Mouse (Mus musculus) heart, adult 2 months (tissue): ENCODE results near the gene Serinc4.

Source experiments
- CTCF ChIP-seq: fragments of 200-600 bp; IDR thresholded peaks from 2 replicates; pipeline ENCODE4 v1.8.1; 2022; ENCODE audit warnings: antibody characterized with exemption, mild to moderate bottlenecking, moderate library complexity
- POLR2A ChIP-seq: fragments of 200-500 bp; IDR thresholded peaks from 2 replicates; pipeline ENCODE4 v1.6.1; 2011; ENCODE audit warnings: mild to moderate bottlenecking, low read depth, low read length, control low read depth; ENCODE audit not compliant: insufficient read depth

DNA sequence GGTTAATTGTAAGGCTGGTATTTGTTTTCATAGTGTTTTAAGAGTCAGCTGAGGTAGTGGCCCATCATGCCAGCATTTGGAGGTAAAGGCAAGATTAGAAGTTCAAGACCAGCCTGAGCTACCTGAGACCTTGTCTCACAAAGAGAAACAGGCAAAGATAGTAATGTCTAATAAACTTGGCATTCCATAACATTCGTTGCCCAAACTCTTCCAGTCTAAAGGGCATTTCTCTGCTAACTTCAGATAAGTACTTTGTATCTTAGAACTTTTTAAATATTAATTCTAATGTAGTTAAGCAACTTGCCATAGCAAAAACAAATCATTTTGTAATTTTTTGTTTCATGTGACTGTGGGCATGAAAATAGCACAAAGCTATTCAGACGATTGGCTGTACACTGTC, 33.4 kb downstream of the Serinc4 start:
- TF ChIP-seq CTCF: no peak
- no peak for TF ChIP-seq POLR2A
